Mouse (Mus musculus) heart, adult 2 months (tissue): ENCODE results near the gene Lmo7.

Source experiments
- CTCF ChIP-seq: fragments of 200-600 bp; IDR thresholded peaks from 2 replicates; pipeline ENCODE4 v1.8.1; 2022; ENCODE audit warnings: antibody characterized with exemption, mild to moderate bottlenecking, moderate library complexity
- EP300 ChIP-seq: fragments of 200-500 bp; IDR thresholded peaks from 2 replicates; pipeline ENCODE4 v1.6.1; 2011; ENCODE audit warnings: low read depth, low read length, control low read depth; ENCODE audit not compliant: insufficient read depth
- POLR2A ChIP-seq: fragments of 200-500 bp; IDR thresholded peaks from 2 replicates; pipeline ENCODE4 v1.6.1; 2011; ENCODE audit warnings: mild to moderate bottlenecking, low read depth, low read length, control low read depth; ENCODE audit not compliant: insufficient read depth

- no peak for TF ChIP-seq POLR2A
- TF ChIP-seq CTCF: no peak
- no peak for TF ChIP-seq EP300
These were observed 18.1 kb downstream of the Lmo7 start for GRCm38 (mm10) chr14:101747811-101748210.
